Mouse (Mus musculus): ENCODE results near the gene Fam163b. TPM values are rescaled to one million over a fixed set of nuclear protein-coding genes. Genes with fewer than 3 reads are reported as not detected.

Fam163b gene
- polyA plus RNA-seq, 1 experiment from 2014 or later, result 0.43 TPM

GRCm38 (mm10) chr2:27088071-27088644 is 54.1 kb downstream of the Fam163b start:
- ATAC-seq (peak; percentile 83), DNase-seq (ENCODE audit: low spot score) (peak; percentile 94)
- TF ChIP-seq EP300 (IDR thresholded peaks at IDR 0.05) (peak; percentile 94), CTCF (IDR thresholded peaks at IDR 0.05) (no peak; the same call in 1 of the 2 replicates)
- no peaks in the 10 kb centered on the region for H3K27me3 ChIP-seq (replicated peaks; ENCODE audit: insufficient read depth, low read length)
- H3K9me3 ChIP-seq (ENCODE audit: low read length), result no peaks in the 10 kb centered on the region
- H3K4me1 ChIP-seq (ENCODE audit: insufficient read depth, low read depth, low read length), result peaks cover 11% of the 10 kb centered on the region; the same call in 1 of the 2 replicates
- no peak overlapping the region for H3K9ac ChIP-seq (replicated peaks; ENCODE audit: low read depth)
- no peak overlapping the region for H3K4me3 ChIP-seq (ENCODE audit: low read depth, low read length)
- WGBS, result 25% methylated on average over 18 of the region's 18 CpGs
- peak overlapping the region; percentile 84 for H3K27ac ChIP-seq (ENCODE audit: low read length)
- H3K4me2 ChIP-seq (replicated peaks; ENCODE audit: low read depth, low read length), result no peak overlapping the region
- H3K36me3 ChIP-seq (ENCODE audit: insufficient read depth, low read length), result no peaks in the 10 kb centered on the region

GRCm38 (mm10) chr2:27087581-27087980 is 54.7 kb downstream of the Fam163b start:
- ATAC-seq (no peak), DNase-seq (ENCODE audit: low spot score) (no peak)
- Histone ChIP-seq H3K9me3 (ENCODE audit: low read length) (no peaks in the 10 kb centered on the region), H3K4me3 (ENCODE audit: low read depth, low read length) (no peak overlapping the region), H3K4me1 (ENCODE audit: insufficient read depth, low read depth, low read length) (peaks cover 12% of the 10 kb centered on the region; the same call in 1 of the 2 replicates), H3K4me2 (replicated peaks; ENCODE audit: low read depth, low read length) (no peak overlapping the region), H3K27me3 (replicated peaks; ENCODE audit: insufficient read depth, low read length) (no peaks in the 10 kb centered on the region), H3K9ac (replicated peaks; ENCODE audit: low read depth) (no peak overlapping the region), H3K27ac (ENCODE audit: low read length) (peak overlapping the region; percentile 84), H3K36me3 (ENCODE audit: insufficient read depth, low read length) (no peaks in the 10 kb centered on the region)
- WGBS, result 68% methylated on average over 5 of the region's 5 CpGs
- TF ChIP-seq EP300 (IDR thresholded peaks at IDR 0.05) (no peak), CTCF (IDR thresholded peaks at IDR 0.05) (no peak)

- Histone ChIP-seq H3K4me3 (ENCODE audit: low read depth, low read length) (no peak overlapping the region), H3K9me3 (ENCODE audit: low read length) (no peaks in the 10 kb centered on the region), H3K4me2 (replicated peaks; ENCODE audit: low read depth, low read length) (no peak overlapping the region), H3K27me3 (replicated peaks; ENCODE audit: insufficient read depth, low read length) (no peaks in the 10 kb centered on the region), H3K27ac (ENCODE audit: low read length) (peak overlapping the region; percentile 84), H3K4me1 (ENCODE audit: insufficient read depth, low read depth, low read length) (peaks cover 12% of the 10 kb centered on the region; the same call in 1 of the 2 replicates), H3K36me3 (ENCODE audit: insufficient read depth, low read length) (no peaks in the 10 kb centered on the region), H3K9ac (replicated peaks; ENCODE audit: low read depth) (no peak overlapping the region)
- TF ChIP-seq EP300 (IDR thresholded peaks at IDR 0.05) (no peak), CTCF (IDR thresholded peaks at IDR 0.05) (peak; percentile 19; the same call in 1 of the 2 replicates)
- DNase-seq (ENCODE audit: low spot score) (no peak), ATAC-seq (no peak)
- 71% methylated on average over 4 of the region's 4 CpGs for WGBS
Observed at GRCm38 (mm10) chr2:27086483-27087010, 55.7 kb downstream of the Fam163b start.

GRCm38 (mm10) chr2:27085801-27086200 is 56.5 kb downstream of the Fam163b start:
- Histone ChIP-seq H3K4me2 (replicated peaks; ENCODE audit: low read depth, low read length) (no peak overlapping the region), H3K27ac (ENCODE audit: low read length) (peak overlapping the region; percentile 26; the same call in 1 of the 2 replicates), H3K9ac (replicated peaks; ENCODE audit: low read depth) (no peak overlapping the region), H3K4me3 (ENCODE audit: low read depth, low read length) (no peak overlapping the region), H3K4me1 (ENCODE audit: insufficient read depth, low read depth, low read length) (peaks cover 12% of the 10 kb centered on the region; the same call in 1 of the 2 replicates), H3K36me3 (ENCODE audit: insufficient read depth, low read length) (no peaks in the 10 kb centered on the region), H3K27me3 (replicated peaks; ENCODE audit: insufficient read depth, low read length) (no peaks in the 10 kb centered on the region), H3K9me3 (ENCODE audit: low read length) (no peaks in the 10 kb centered on the region)
- no peak for TF ChIP-seq CTCF (IDR thresholded peaks at IDR 0.05)
- DNase-seq (ENCODE audit: low spot score) (peak; percentile 26), ATAC-seq (no peak)
- WGBS, result 20% methylated on average over 2 of the region's 2 CpGs

- no peak for ATAC-seq
- H3K27me3 ChIP-seq (replicated peaks; ENCODE audit: insufficient read depth, low read length), result no peaks in the 10 kb centered on the region
- H3K27ac ChIP-seq (ENCODE audit: low read length), result no peak overlapping the region
- no peak overlapping the region for H3K4me3 ChIP-seq (ENCODE audit: low read depth, low read length)
- no peaks in the 10 kb centered on the region for H3K9me3 ChIP-seq (ENCODE audit: low read length)
- 30% methylated on average over 8 of the region's 8 CpGs for WGBS
- no peaks in the 10 kb centered on the region for H3K36me3 ChIP-seq (ENCODE audit: insufficient read depth, low read length)
- no peak overlapping the region for H3K4me2 ChIP-seq (replicated peaks; ENCODE audit: low read depth, low read length)
- no peak overlapping the region for H3K9ac ChIP-seq (replicated peaks; ENCODE audit: low read depth)
- H3K4me1 ChIP-seq (ENCODE audit: insufficient read depth, low read depth, low read length), result peaks cover 12% of the 10 kb centered on the region; the same call in 1 of the 2 replicates
- no peak for TF ChIP-seq EP300 (IDR thresholded peaks at IDR 0.05)
- no peak for TF ChIP-seq CTCF (IDR thresholded peaks at IDR 0.05)
- DNase-seq (ENCODE audit: low spot score), result peak; percentile 13
Observed at GRCm38 (mm10) chr2:27084963-27085362, 57.3 kb downstream of the Fam163b start.

GRCm38 (mm10) chr2:27083761-27084475 is 58.4 kb downstream of the Fam163b start:
- 50% methylated on average over 12 of the region's 12 CpGs for WGBS
- Histone ChIP-seq H3K4me3 (ENCODE audit: low read depth, low read length) (no peak overlapping the region), H3K27ac (ENCODE audit: low read length) (peak overlapping the region; percentile 20; the same call in 1 of the 2 replicates), H3K4me1 (ENCODE audit: insufficient read depth, low read depth, low read length) (peaks cover 18% of the 10 kb centered on the region; the same call in 1 of the 2 replicates), H3K36me3 (ENCODE audit: insufficient read depth, low read length) (no peaks in the 10 kb centered on the region), H3K9me3 (ENCODE audit: low read length) (no peaks in the 10 kb centered on the region), H3K27me3 (replicated peaks; ENCODE audit: insufficient read depth, low read length) (no peaks in the 10 kb centered on the region), H3K9ac (replicated peaks; ENCODE audit: low read depth) (no peak overlapping the region), H3K4me2 (replicated peaks; ENCODE audit: low read depth, low read length) (no peak overlapping the region)
- ATAC-seq (no peak), DNase-seq (ENCODE audit: low spot score) (peak; percentile 43)
- TF ChIP-seq EP300 (IDR thresholded peaks at IDR 0.05) (no peak), CTCF (IDR thresholded peaks at IDR 0.05) (no peak)

All from lung, postnatal 0 days (tissue).